Mouse (Mus musculus) c-Kit-positive CD71-negative TER-119-negative erythroid progenitor cells, embryonic 14.5 days (primary cell): Measurements from ENCODE around the gene Tspan11.

Experiments used
- DNase-seq: peaks from one replicate; pipeline ENCODE4 v3.0.0-alpha.2; 2013; ENCODE audit warnings: low read depth

The Tspan11 gene

DNA sequence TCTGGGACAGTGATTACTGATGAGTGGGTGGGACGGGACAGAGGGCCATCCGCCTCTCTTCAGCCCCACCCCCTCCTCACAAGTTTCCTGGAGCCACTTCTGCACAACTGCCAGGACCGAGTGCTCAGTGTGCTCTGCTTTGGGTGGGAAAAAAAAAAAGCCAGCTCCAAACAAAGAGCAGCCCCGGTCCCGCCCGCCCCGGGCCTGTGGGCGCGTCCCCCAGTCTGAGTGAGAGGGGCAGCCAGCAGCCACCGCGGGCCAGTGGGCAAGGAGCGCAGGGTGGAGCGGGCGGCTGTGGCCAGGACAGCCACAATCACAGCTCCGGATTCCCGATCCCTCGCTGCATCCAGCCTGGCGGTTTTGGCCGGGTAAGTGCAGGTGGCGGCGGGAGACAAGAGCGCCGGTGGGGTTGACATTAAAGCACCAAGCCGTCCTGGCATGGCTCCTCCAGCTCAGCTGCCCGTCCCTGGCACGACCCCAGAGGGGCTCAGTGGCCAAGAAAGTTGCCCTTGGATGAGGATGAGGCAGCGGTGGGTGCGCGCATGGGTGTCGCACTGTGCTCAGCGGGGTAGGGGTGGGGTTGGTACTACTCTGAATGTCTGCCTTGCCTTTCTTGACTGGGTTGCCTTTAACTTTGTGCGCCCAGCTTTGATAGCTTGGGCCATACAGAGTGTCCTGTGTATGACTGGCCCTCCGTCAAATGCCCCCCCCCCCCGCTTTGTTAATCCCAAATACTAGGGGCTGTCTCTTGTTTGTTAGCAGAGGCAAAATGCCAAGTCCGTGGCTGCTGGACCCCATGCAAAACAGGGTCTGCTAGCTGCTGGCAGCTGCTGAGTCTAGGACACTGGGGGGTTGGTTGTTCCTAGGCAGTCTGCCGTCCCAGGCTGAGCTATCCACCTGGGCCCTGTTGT, at the start of gene Tspan11:
Gene Tspan11 (plus strand): TSS at position 79 of the 911 bp plus-strand sequence.
- DNase-seq, result no peak

DNA sequence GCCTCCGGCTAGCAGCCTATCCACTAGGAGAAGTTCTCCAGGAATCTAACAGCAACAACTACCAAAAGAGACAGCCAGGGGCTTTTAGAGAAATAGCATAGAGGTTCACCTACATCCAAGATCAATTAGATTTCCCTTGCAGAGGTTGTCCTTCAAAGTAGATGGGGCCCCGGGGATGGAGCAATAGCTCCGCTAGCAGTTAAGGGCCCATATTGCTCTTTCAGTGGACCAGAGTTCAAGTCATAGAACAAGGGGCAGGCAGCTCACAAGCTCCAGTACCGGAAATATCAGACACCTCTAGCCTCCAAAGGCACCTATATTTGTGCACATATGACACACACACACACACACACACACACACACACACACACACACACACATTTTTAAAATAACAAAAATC, 49.5 kb upstream of the Tspan11 start:
- DNase-seq, result no peak

DNA sequence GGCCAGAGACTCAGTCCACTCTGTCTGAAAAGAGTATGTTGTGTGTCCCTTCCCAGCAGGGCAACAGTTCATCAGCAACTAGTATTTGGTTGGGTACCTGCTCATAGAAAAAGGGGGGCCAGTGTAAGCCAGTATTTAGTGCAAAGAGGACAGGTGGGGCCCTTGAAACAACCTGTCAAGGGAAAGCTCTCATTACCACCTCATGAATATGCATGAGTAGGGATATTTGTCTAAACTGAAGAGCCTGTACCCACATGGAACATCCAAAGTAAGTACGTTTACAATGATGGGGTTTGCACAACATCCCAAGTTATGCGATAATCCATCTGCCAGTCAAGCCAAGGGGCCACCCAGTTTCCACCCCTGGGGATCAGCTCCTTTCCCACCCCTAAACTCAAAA, 47.9 kb upstream of the Tspan11 start:
- DNase-seq, result no peak

DNA sequence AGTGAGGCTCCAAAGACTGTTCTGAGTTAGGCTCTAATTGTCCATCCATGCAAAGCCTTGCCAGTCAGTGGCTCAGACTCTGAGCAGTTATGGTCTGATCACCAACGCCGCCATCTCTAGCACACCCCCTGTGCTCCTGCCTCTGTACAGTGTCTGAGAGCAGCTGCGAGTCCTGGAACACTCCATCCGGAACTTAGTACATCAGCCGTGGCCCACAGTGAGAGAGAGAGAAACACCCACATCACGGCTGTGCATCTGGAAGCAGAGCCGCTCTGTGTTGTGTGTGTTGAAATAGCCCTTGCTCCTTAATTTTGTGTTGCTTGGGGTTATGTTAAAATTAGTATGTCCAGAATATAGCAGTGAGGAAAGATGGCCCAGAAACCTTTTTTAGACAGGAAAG, 47.2 kb upstream of the Tspan11 start:
- DNase-seq, result no peak

DNA sequence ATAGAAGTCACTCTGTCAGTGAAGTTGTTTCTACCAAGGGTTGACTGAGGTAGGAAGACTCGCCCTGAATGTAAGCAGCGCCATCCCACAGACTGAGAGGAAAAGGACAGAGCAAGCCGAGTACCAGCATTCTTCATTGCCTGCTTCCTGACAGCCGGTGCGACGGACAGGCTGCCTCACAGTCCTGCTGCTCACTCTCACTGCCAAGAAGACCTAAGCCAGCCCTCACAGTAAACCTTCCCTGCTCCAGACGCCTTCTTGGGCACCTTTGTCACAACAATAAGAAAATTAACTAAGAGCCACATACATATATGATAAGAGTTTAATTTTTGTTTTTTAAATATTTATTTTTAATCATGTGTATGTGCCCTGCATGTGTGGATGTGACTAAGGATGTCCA, 46.1 kb upstream of the Tspan11 start:
- DNase-seq, result no peak

DNA sequence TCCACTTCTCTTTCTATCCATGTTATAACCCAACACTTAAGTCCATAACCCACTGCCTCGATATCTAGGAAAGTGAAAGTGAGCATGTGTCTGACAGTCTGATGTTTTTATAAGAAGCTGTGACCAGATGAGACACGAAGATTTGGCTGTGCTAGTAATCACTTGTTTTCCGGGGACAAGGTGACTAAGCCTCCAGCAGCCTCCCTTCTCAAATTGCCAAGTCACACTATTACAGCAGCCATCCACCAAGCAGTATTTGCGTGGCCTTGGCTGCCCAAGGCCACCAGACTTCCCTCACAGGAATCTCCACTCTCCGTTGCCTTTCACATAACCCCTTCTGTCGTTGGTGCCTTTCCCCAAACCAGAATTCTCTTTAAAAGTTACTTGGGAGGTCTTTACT, 40.9 kb upstream of the Tspan11 start:
- DNase-seq, result no peak

DNA sequence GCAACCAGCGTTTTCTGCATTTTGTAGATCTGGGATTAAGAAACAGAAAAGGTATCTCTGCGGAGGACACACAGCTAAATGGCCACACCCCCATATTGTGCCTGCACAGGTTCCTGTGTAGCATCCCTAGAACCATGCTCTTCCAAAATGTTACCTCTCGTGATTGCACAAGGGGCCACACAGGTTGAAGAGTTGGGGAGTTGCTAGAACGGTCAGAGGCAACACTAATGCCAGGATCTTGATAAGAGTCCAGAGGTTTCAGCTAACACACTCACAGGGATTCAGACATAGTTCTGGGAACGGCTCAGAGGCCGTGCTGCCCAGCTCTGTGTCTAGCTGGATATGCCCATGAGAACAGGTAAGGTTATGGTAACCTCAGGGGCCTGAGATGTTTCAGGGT, 37.9 kb upstream of the Tspan11 start:
- DNase-seq, result no peak

DNA sequence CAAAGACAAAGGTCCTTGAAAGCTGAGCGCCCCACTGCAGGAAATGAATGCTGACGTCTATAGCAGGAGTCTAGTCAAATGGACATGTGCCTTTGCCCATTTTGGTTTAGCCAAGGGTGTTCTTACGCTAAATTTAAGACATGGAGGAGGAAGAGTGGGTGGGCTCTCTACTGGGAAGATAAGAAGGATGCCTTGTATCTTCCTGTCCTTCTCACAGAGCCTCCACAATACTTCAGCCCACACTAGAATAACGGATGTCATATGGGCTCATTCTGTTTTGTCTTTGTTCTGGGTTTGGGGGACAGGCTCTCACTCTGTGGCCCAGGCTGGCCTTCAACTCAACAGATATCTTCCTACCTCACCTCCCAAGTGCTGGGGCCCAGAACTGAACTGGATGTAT, 35.8 kb upstream of the Tspan11 start:
- DNase-seq, result no peak

DNA sequence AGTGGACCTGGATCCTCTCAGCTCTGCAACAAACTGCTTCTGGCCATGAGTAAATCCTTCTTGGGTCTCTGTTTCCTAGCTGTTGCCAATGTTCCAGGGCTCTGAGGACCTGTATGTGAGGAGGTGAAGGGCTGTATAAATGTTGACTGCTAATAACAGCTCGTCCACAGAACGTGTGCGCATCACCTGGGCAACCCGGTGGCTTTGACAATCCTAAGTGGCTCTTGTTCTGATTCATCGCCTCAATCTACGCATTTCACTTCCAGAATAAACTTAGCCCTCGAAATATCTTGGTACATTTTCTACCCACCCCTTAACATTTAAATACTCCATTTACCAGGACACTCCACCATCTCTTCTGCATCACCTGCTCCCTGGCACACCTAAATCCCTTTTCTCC, 34.1 kb upstream of the Tspan11 start:
- no peak for DNase-seq

DNA sequence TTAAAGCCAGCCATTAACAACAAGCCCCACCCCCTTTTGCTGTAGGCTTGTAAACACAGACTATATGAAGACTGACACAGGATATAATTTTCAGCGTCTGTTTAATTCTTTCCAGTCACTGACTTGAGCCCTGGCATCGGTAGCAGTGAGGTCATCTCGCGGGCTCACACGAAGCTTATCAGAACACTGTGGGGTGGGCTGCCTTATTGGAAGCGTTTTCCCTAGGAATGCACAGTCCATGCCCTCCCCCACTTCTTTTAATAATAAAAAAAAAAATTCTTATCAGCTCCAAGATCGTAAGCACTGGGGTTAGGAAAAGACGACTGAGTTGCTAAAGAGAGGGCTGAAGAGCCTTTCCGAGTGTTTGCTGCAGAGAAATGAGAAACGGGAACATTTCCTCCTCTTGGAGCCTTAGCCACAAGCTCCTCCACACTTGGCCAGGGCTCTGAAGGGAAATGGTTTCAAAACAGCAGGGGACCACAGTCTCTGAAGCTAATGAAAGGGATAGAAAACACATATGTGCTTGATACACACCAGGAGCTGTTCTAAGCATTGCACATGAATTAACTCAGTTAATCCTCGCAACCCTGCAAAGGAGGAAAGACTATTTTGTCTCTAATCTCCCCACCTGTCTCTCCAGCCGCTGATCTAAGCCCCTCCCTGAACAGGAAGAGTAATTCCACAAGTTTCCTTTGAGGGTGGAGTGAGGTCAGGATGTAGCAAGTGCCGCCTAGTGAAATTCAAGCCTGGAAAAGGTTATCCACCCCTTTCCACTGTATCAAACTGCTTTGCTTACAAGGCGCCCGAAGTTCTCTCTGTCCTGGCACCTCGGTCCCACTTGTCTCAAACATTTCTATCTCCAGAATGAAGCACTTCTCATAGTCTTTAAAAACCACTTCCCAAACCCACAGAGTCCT, 33.4 kb upstream of the Tspan11 start:
- no peak for DNase-seq

DNA sequence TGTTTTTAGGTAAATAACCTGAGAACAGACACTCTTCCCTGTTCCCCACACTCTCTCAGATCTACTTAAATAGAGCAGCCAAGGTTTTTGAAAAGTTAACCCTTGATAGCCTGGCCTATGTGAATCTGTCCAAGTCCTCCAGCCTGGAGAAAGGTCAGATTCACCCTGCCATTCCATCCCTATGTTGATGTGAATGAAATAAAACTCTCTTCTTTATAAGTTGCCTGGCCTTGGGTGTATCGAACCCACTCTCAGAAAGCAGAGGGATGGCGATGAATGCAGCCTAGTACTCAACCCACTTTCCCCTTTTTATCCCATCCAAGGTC, 32.7 kb upstream of the Tspan11 start:
- no peak for DNase-seq

DNA sequence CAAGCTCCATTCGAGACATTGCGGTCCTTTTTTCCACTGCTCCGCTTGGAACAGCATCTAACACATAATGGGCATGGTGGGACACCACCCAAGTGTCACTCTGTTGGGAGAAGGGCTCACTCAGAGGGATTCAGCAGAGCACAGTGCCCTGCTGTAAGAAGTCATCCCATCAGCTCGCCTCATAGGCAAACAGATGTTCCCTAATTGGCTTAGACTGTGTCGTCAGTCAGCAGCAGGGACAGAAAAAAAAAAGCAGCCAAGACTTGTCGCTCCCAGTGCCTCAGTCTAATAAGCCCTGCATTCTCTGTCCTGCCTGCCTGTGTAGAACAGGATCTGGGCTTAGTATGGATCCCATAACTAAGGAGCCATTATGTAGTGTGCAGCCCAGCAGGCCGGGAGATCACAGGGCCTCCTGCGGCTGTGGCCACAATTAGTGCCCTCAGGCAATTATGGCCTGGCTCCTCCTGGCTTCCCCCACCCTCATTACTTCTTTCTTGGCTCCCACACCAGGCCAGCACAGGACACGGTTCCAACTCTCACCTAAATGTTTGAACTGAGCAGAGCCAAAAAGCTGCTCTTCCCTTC, 31.6 kb upstream of the Tspan11 start:
- no peak for DNase-seq

DNA sequence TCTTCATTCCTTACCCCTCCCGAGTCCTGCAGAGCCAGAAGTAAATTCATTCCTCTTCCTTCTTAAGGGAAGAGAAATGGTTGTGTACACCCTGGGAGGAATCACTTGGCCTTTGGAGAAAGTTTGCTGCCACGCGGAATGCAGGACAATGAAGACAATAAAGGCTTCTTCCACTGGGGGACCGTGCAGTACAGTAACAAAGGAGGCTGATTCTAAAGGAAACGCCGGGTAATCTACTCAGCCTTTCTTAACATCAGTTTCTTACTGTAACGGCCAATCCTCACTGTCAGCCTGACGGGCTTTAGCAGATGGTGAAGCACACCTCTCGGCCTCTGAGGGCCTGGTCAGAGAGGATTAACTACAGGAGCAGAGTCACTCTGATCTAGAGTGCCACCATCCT, 25.4 kb upstream of the Tspan11 start:
- no peak for DNase-seq

DNA sequence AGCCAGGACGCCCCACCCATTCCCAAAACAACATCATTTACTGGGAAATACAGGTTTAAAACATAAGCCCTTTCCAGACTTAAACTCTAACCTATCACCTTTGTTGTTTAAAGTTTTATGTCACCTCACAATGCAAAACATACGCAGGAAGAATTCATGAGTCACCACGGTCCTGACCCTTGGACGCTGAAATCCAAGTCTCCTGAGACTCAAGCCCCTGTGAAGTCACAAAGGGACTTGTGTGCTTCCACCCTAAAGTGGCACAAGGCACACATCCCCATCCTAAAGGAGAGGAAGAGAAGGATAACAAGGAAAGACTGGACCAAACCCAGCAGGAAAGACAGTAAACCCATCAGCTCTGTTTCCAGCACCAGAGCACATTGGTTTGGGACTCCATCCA, 22.0 kb upstream of the Tspan11 start:
- DNase-seq, result no peak

DNA sequence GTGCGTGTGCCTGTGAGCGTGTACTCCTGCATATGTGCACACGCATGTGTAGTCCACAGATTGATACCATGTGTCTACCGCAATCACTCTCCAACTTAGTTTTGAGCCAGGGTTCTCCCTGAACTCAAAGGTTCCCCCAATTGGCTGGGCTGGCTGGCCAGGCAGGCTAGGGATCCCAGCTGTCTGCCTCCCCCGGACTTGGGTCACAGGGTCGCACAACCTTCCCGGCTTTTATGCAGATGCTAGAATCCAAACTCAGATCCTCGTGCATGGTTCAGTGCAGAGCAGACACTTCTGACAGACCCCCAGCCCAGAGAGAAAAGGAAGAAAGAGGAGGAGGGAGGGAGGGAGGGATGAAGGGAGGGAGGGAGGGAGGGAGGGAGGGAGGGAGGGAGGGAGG, 18.8 kb upstream of the Tspan11 start:
- no peak for DNase-seq

DNA sequence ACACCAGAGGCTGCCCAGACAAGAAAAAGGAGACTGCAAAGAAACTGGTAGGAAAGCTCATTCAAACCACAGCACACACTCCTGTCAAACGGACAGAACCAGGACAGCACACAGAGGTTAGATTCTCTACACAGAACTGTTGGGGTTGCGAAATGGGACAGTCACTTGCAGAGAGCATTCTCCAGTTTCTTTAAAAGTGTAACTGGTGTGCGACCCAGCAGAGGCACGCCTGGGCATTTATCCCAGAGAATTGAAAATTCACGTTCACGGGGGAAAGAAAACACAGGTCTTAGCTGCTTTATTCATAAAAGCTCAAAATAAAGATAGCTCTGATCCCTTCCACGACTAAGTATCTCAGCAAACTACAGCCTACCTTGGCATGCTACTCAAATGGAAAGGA, 18.3 kb upstream of the Tspan11 start:
- no peak for DNase-seq

DNA sequence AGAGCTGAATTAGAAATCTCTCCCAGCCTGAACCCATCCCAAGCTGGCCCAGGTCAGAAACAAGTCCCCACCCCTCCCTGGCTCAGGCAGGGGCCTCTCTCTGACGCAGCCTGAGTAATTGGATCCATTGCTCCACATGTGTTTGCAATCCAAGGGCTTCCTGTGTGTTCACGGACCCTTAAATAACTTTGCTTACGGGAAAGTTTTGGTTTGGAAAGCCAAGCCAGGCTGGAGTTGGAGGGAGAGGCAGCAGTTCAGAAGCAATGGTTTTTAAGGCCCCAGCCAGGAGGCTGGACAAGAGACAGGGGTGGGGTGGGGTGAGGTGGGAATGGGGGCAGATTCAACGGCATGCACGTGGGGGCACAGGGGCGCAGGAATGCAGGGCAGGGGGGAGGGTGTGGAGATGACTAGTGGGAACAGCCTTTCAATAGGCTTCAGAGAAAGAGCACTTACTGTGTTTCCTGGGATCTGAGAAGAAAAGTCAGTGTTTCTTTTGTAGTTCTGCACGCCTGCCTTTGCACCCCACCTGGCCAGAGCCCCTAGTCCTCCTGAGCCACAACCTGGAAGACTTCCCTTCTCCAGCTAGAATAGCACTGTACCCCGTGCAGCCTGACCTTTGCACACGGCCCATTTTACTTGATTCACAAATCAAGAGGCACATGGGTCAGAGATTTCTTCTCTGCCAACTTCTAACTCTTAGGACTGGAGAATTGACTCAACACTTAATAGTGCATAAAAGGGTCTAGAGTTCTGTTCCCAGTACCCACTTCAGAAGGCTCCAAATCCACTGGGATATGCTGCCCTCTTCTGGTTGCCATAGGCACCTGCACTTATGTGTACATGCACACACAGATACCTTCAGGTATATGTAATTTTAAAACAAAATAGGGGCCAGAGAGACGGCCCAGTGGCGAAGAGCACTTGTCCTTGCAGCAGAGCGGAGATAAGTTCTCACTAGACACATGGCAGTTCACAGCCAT, 16.8 kb upstream of the Tspan11 start:
- DNase-seq, result no peak

DNA sequence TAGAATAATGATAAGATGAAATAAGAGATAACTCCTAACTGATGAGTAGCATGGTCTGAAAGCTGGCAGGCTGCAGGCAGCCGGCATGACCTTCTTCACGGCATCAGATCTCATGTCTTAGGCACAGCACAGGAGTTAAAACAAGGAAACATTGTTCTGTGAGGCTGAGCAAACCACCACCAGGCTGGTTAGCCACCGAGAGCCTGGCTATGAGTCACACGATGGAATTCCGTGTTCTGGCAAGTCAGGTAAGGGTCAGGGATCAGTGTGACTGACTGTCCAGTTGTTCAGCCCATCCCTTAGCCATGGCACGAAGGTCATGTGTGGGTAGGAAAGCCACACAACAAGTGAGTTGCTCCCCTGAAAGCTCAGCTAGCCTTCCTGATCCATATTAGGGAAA, 16.0 kb upstream of the Tspan11 start:
- no peak for DNase-seq

DNA sequence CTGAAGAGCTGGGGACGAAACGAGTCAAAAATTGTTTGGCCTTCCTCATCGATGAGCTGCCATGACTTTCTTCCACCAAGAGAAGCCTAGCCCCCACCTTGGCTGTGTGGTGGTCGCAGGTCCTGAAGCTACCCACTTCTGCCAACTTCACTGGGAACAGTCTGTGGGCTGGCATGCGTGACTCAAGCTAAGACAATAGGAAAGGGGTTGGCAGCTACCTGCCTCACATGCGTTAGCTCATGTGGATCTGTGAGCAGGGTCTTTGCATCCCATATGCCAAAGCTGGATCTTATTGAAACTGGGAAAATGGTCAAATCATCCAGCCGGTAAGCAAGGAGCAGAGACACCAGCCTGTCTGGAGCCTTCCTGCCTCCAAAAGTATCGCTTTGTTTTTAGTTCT, 14.8 kb upstream of the Tspan11 start:
- no peak for DNase-seq

DNA sequence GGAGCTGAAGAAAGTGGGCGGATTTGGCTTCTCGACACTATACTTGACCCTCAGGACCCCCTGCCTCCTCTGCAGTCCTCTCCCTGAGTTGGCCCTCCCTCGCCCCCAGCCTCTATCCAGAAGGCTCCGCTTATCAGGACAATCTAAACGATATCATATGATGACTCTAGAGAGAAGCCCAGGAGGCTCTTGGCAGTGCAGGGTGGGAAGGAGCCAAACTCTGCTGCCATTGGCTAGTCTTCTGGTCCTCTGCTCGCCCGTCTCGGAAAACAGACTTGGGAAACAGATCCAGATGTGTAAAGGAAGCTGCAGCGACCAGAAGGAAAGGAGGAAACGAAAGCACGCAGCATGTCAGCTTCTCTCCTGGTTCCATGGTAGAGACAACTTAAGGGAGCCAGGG, 11.5 kb upstream of the Tspan11 start:
- no peak for DNase-seq

DNA sequence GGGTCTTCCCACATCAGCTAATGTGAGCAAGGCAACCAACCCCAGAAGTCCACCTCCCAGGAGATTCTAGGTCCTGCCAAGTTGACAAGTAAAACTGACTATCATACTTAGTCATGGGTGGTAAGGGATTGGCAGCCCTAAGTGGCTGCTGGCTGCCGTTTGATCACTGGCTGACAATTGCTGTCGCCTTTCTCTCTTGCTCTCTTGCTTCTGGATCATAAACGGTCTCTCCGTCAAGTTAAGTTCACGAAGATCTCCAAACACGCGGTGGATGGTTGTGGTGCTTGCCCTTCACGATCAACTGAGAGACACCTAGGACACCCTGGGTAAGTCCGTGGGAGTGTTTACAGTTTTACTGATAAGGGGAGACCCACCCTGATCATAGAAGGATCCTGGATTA, 11.0 kb upstream of the Tspan11 start:
- no peak for DNase-seq

DNA sequence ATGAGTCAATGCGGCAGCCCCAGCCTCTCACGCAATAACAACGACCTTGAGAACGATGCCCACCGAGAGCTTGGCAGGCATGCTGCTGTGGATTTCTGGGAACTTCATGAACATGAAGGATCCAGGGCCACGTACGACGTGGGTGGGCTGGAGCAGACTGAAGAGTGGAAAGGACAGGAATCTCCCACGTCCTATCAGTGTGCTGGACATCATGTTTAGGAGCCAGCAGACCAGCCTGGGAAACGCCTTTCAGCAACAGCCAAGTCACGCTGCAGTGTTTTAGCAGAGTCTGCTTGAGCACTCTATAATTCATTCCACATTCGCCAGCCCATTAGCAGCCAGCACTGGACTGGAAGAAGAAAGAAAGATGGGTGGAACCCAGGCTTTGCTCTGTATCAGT, 10.4 kb upstream of the Tspan11 start:
- DNase-seq, result no peak
